Mouse (Mus musculus): ENCODE measurements around the gene Magt1. TPM values are rescaled to one million over a fixed set of nuclear protein-coding genes. Genes with fewer than 3 reads are reported as not detected.
"Not testable (repeated sequence)": the region's sequence is repeated elsewhere in the genome, so short reads cannot be mapped to it uniquely, and the experiment has no call there.

Magt1 gene
- polyA plus RNA-seq, 1 experiment from 2014 or later = 30.5 TPM

GRCm38 (mm10) chrX:106017102-106017501 lies 5.4 kb upstream of the Magt1 start:
- H3K4me1 ChIP-seq (replicated peaks; ENCODE audit: control insufficient read depth, insufficient read depth, low read length) = no peaks in the 10 kb centered on the region
- 51% methylated on average over 3 of the region's 3 CpGs for WGBS
- H3K4me3 ChIP-seq (ENCODE audit: low read depth, low read length) = no peak overlapping the region
- no peak overlapping the region for H3K9ac ChIP-seq (ENCODE audit: low read depth, low read length)
- H3K27ac ChIP-seq (ENCODE audit: low read depth, low read length) = no peak overlapping the region
- peak; percentile 63 for ATAC-seq
- no peaks in the 10 kb centered on the region for H3K9me3 ChIP-seq (ENCODE audit: control insufficient read depth)
- H3K27me3 ChIP-seq (replicated peaks; ENCODE audit: control insufficient read depth, insufficient read depth, low read length) = no peaks in the 10 kb centered on the region
- no peaks in the 10 kb centered on the region for H3K36me3 ChIP-seq (ENCODE audit: control insufficient read depth, insufficient read depth)
- H3K4me2 ChIP-seq (replicated peaks; ENCODE audit: low read depth) = peak overlapping the region; percentile 57
- no peak for TF ChIP-seq CTCF (IDR thresholded peaks at IDR 0.05; ENCODE audit: low read depth)

- Histone ChIP-seq H3K9ac (ENCODE audit: low read depth, low read length) (peak within 1 kb of the TSS; percentile 60), H3K9me3 (ENCODE audit: control insufficient read depth) (no peaks in the 10 kb centered on the region)
These were observed 4.0 kb upstream of the Magt1 start, which contains the start of gene Cox7b for GRCm38 (mm10) chrX:106015571-106016322. Gene Cox7b, plus strand, starts transcription at chrX:106015700.

GRCm38 (mm10) chrX:106014741-106015377 lies 3.2 kb upstream of the Magt1 start:
- H3K36me3 ChIP-seq (ENCODE audit: control insufficient read depth, insufficient read depth); H3K4me3 ChIP-seq (ENCODE audit: low read depth, low read length); H3K4me1 ChIP-seq (replicated peaks; ENCODE audit: control insufficient read depth, insufficient read depth, low read length); H3K4me2 ChIP-seq (replicated peaks; ENCODE audit: low read depth); ATAC-seq; H3K27me3 ChIP-seq (replicated peaks; ENCODE audit: control insufficient read depth, insufficient read depth, low read length); H3K9ac ChIP-seq (ENCODE audit: low read depth, low read length); H3K9me3 ChIP-seq (ENCODE audit: control insufficient read depth); H3K27ac ChIP-seq (ENCODE audit: low read depth, low read length): not testable (repeated sequence)
- WGBS = 63% methylated on average over 2 of the region's 2 CpGs

More at GRCm38 (mm10) chrX:106015571-106016322, 4.0 kb upstream of the Magt1 start, which contains the start of gene Cox7b:
- no peaks in the 10 kb centered on the region for H3K27me3 ChIP-seq (replicated peaks; ENCODE audit: control insufficient read depth, insufficient read depth, low read length)
- H3K4me2 ChIP-seq (replicated peaks; ENCODE audit: low read depth) = peak within 1 kb of the TSS; percentile 57
- peak; percentile 42 for ATAC-seq
- peak within 1 kb of the TSS; percentile 62 for H3K4me3 ChIP-seq (ENCODE audit: low read depth, low read length)
- WGBS = 19% methylated on average over 26 of the region's 26 CpGs
- peak within 1 kb of the TSS; percentile 85 for H3K27ac ChIP-seq (ENCODE audit: low read depth, low read length)
- H3K36me3 ChIP-seq (ENCODE audit: control insufficient read depth, insufficient read depth) = no peaks in the 10 kb centered on the region
- TF ChIP-seq CTCF (IDR thresholded peaks at IDR 0.05; ENCODE audit: low read depth) = no peak
- no peaks in the 10 kb centered on the region for H3K4me1 ChIP-seq (replicated peaks; ENCODE audit: control insufficient read depth, insufficient read depth, low read length)

DNA sequence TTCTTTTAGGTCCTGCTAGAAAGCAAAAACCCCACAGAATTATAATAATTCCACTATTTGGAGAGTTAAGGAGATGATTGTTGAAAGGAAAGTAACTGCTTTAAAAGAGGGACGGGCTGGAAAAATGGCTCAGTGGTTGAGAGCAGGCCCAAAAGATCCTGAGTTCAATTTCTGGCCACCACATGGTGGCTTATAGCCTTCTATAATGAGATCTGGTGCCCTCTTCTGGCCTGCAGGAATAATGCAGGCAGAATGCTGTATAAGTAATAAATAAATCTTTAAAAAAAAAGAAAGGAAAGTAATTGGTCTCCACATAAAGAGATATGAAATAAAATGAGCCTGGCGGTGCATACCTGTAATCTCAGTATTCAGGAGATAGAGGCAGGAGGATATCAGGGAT lies 1.5 kb upstream of the Magt1 start:
- no peaks in the 10 kb centered on the region for H3K4me1 ChIP-seq (replicated peaks; ENCODE audit: control insufficient read depth, insufficient read depth, low read length)
- no peaks in the 10 kb centered on the region for H3K9me3 ChIP-seq (ENCODE audit: control insufficient read depth)
- no peaks in the 10 kb centered on the region for H3K27me3 ChIP-seq (replicated peaks; ENCODE audit: control insufficient read depth, insufficient read depth, low read length)
- TF ChIP-seq CTCF (IDR thresholded peaks at IDR 0.05; ENCODE audit: low read depth) = peak; percentile 73
- H3K9ac ChIP-seq (ENCODE audit: low read depth, low read length) = no peak overlapping the region
- no peaks in the 10 kb centered on the region for H3K36me3 ChIP-seq (ENCODE audit: control insufficient read depth, insufficient read depth)
- H3K27ac ChIP-seq (ENCODE audit: low read depth, low read length) = no peak overlapping the region
- no peak overlapping the region for H3K4me3 ChIP-seq (ENCODE audit: low read depth, low read length)
- WGBS = 28% methylated on average over 2 of the region's 2 CpGs
- no peak overlapping the region for H3K4me2 ChIP-seq (replicated peaks; ENCODE audit: low read depth)
- ATAC-seq = no peak

DNA sequence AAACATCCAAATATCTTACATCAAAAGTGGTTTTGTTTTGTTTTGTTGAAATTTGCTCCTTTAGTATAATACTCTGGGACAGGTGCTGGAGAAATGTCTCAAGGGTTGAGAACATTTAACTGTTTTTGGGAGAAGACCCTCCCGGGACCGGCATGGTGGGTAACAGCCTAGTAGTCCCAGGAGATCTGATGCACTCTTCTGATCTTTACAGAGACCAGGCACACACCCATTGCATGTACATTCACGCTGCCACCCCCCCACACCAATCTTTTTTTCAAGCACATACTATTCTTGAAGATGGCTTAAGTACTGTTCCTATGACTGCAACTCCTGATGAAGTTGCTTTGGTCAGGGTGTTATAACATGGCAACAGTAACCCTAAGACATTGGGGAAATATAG lies 853 bp upstream of the Magt1 start:
- TF ChIP-seq CTCF (IDR thresholded peaks at IDR 0.05; ENCODE audit: low read depth) = no peak
- ATAC-seq = no peak
- Histone ChIP-seq H3K27ac (ENCODE audit: low read depth, low read length) (no peak overlapping the region), H3K27me3 (replicated peaks; ENCODE audit: control insufficient read depth, insufficient read depth, low read length) (no peaks in the 10 kb centered on the region), H3K9ac (ENCODE audit: low read depth, low read length) (no peak overlapping the region), H3K4me2 (replicated peaks; ENCODE audit: low read depth) (peak overlapping the region; percentile 51; the same call in 1 of the 2 replicates), H3K4me3 (ENCODE audit: low read depth, low read length) (no peak overlapping the region; the same call in 1 of the 2 replicates), H3K9me3 (ENCODE audit: control insufficient read depth) (no peaks in the 10 kb centered on the region), H3K4me1 (replicated peaks; ENCODE audit: control insufficient read depth, insufficient read depth, low read length) (no peaks in the 10 kb centered on the region), H3K36me3 (ENCODE audit: control insufficient read depth, insufficient read depth) (no peaks in the 10 kb centered on the region)
- WGBS = 60% methylated on average over 3 of the region's 3 CpGs

GRCm38 (mm10) chrX:106010762-106011161 lies 944 bp downstream of the Magt1 start:
- Histone ChIP-seq H3K27ac (ENCODE audit: low read depth, low read length) (0 out of 2 replicates have a peak overlapping the region, but pooled peaks have one; percentile 87), H3K27me3 (replicated peaks; ENCODE audit: control insufficient read depth, insufficient read depth, low read length) (no peaks in the 10 kb centered on the region), H3K36me3 (ENCODE audit: control insufficient read depth, insufficient read depth) (no peaks in the 10 kb centered on the region), H3K4me1 (replicated peaks; ENCODE audit: control insufficient read depth, insufficient read depth, low read length) (no peaks in the 10 kb centered on the region), H3K9ac (ENCODE audit: low read depth, low read length) (peak overlapping the region; percentile 50; the same call in 1 of the 2 replicates), H3K4me3 (ENCODE audit: low read depth, low read length) (peak overlapping the region; percentile 59), H3K4me2 (replicated peaks; ENCODE audit: low read depth) (peak overlapping the region; percentile 59), H3K9me3 (ENCODE audit: control insufficient read depth) (no peaks in the 10 kb centered on the region)
- no peak for TF ChIP-seq CTCF (IDR thresholded peaks at IDR 0.05; ENCODE audit: low read depth)
- 5% methylated on average over 3 of the region's 3 CpGs for WGBS
- no peak for ATAC-seq

All from intestine, postnatal 0 days (tissue).